Mouse (Mus musculus) liver, embryonic 14.5 days (tissue): ENCODE measurements around the gene Rad51b.

Experiments used
- CTCF ChIP-seq: IDR thresholded peaks from 2 replicates; pipeline ENCODE4 v1.5.1; 2016; ENCODE audit warnings: antibody characterized with exemption, low read depth, control low read depth
- EP300 ChIP-seq: IDR thresholded peaks from 2 replicates; pipeline ENCODE4 v1.6.1; 2016; ENCODE audit warnings: antibody characterized with exemption, low read depth

DNA sequence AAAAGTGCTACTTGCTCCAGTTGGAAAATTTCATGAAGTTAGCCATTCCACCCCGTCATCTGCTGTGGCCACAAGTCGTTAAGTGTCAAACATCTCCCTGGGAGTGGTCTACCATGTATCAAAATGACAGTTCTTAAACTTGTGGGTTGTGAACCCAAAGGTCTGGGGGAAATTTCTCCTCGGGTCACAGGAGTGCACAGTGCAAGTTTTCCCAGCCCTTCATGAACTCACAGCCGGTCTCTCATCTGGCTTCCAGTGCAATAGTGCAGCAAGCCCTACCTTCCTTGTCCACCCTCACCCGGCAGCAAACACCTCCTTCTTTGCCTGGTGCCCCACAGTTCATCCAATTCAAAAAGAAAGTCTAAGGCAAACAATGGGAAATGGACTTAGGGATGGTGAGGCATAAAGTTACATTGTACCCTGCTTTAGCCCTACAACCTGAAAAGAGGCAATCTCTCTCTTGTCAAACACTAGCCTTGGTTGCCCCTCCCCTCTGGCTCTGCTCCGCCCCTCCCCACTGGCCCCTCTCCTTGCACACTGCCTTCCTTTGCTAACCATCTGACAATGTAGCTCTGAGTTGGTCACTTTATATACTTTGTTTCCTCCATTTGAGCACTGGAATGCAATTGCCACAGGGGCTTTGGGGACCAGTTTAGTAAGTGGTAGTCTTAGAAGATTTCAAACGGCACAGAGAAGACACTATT is 390.8 kb downstream of the Rad51b start:
- no peak for TF ChIP-seq EP300
- no peak for TF ChIP-seq CTCF
